Mouse (Mus musculus): ENCODE measurements at regions not wholly inside any gene's neighbourhood (a gene's known extent, or its start where the extent isn't known, plus 50 kb on each side); places are given as distances from the start of the nearest gene placed in this dataset.

- no peak for DNase-seq (ENCODE audit: low spot score)
Observed at GRCm38 (mm10) chr5:103374162-103374561, 50.8 kb upstream of the Ptpn13 start.

GRCm38 (mm10) chr5:103373089-103373488, 51.9 kb upstream of the Ptpn13 start:
- DNase-seq (ENCODE audit: low spot score): no peak

DNA sequence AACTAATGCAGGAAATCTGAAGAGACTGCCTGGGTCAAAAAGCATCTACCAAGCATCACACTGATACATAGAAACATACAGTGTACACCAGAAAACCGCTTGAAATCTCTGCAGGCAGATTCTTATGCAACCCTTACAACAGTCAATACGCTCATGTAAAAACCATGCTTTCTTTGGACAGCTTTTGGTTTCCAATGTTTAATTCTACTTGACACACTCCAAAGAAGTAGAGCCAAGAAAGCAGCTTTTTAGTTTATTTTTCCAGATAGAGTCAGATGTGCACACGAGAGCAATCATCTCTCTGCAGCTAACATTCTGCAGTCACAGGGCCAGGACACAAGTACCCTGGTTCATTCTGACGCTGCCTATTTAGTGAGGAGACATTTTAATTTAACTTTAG, 54.5 kb upstream of the Ptpn13 start:
- no peak for DNase-seq (ENCODE audit: low spot score)

GRCm38 (mm10) chr5:103368993-103369392, 56.0 kb upstream of the Ptpn13 start:
- peak; percentile 53 for DNase-seq (ENCODE audit: low spot score)

- no peak for DNase-seq (ENCODE audit: low spot score)
Observed at GRCm38 (mm10) chr5:103367201-103367671, 57.8 kb upstream of the Ptpn13 start.

GRCm38 (mm10) chr5:103365700-103366448, 59.1 kb upstream of the Ptpn13 start:
- DNase-seq (ENCODE audit: low spot score): no peak

- DNase-seq (ENCODE audit: low spot score): no peak
Observed at GRCm38 (mm10) chr5:103364791-103365699, 59.9 kb upstream of the Ptpn13 start.

DNA sequence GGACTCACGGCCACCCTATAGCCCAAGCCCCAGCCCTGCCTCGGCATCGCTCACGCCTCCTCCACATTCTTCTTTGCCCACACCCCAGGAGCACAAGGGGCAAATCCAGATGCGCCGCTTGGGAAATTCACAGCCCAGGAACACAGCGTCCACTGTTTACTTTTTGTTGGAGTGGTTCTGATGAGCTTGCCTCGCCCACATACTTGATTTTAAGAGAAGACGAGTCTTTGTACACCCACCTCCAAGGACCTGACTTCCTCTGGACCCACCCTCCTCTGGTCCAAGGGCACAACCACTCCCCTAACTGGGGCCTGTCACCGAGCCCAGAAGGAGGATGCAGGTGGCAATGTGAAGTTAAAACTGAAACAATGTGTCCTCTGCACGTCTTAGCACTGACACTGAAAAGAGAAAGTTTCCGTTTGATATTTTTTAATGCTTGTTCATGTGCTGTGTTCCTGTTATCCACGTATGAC, 64.2 kb upstream of the Ptpn13 start:
- DNase-seq (ENCODE audit: low spot score): peak; percentile 43

- DNase-seq (ENCODE audit: low spot score): no peak
Observed at GRCm38 (mm10) chr5:103360360-103360759, 64.6 kb upstream of the Ptpn13 start.

DNA sequence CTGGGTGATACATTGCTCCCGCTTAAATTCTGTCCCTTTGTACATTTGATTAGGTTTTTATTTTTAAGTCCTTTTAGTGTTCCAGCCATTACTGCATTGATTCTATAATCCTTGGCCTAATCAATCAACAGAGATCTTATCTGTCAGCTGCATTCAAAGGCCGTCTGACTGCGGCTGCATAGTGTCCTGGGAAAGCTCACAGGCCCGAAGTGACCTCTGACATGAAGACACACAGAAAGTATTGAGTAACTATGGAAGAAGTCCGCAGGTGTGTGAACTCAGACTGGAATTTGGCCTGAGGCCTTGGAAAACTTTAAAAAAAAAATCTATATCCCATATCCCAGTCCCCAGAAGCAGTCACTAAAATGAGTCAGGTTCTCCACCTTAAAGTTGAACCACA, 67.4 kb upstream of the Ptpn13 start:
- no peak for DNase-seq (ENCODE audit: low spot score)

- DNase-seq (ENCODE audit: low spot score): peak; percentile 58
Observed at GRCm38 (mm10) chr5:103356500-103356899, 68.5 kb upstream of the Ptpn13 start.

DNA sequence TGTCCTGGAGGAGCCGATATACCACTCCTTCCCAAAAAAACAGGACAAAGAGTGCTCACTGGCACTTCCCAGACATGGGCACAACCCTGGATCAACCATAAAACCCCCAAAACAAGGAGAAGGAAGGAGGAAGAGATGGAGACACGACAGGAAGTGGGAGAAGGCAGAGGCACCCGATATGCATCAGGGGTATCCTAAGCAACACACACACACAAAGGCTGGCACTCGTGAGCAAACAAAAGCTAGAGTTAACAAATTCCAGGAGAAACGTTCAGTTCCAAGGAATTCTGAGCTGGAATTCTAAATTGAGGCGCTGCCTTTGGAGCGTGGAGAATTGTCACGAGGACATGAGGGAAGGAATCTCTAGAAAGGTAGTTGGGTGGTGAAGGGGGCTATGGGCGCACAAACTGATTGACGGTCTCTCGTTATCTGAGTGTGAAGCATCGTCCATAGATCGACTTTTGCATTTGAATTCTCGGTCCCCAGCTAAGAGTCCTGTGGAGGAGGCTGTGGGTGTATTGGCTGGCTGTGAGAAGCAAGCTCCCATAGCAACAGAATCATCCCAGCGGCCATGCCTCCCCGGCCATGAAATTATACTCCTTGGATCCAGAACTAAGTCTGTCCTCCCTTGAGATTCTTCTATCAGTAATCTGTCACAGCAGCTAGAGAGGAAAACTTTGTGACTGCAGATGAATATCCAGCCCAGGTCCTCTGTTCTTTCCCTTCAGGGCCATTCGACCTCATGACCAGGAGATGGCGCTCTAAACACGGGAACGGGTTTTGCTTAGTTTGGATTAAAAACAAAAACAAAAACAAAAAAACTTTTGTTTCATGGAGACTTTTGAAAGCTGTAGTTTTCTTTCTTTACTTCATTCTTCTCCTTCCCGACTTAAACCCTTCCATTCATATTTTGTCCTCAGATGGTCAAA, 69.4 kb upstream of the Ptpn13 start:
- DNase-seq (ENCODE audit: low spot score): peak; percentile 64

DNA sequence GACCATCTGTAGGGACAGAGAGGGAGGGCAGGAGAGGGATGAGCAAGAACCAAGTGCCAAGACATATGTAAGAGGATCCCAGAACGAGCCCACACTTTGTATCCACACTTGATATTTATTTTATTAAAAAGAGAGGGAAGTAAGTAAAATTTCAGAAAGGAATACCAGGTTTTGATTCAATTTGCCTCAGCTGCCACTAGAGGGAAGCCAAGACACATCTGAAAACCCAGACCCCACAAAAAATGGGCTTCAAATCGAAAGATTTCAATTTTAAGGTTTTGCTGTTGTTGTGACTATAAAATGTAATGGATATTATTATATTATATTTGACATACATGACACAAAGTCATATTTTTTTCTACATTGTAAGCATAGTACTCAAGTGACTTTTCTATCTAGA, 81.1 kb upstream of the Ptpn13 start:
- no peak for DNase-seq (ENCODE audit: low spot score)

DNA sequence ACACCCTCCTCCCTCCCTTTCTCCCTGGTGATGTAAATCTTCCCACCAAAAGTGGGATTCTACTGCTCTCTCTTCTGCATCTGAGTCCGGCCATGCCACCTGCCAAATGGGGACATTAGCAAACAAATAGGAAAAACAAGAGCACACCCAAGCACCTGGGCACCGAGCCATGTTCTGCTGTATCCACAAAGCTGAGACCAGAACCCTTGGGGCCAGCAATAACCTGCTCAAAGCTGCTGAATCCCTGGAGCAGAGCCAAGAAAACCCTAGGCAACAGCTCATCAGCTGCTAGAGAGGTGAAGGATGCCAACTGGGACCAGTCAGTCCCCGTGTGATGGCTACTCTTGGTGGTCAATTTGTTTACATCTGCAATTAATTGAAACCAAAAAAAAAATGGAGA, 83.5 kb upstream of the Ptpn13 start:
- DNase-seq (ENCODE audit: low spot score): peak; percentile 62

DNA sequence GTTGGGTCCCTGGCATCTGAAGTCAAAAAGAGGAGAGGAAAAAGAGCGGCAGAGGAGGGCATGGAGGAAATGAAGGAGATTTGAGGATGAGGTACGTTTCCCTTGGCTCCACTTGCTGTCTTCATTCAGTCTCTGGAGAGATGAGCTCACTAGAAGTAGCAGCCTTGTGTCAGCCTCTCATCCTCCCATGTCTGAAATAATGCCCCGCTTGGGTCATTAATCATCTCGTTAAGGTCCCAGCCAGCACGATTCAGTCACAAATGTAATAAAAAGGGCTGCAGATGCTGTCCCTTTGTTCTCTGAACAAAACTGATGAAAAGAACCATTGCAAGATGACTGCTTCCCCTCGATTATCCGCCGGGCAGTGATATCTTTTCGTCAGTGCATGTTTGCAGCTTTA, 84.4 kb upstream of the Ptpn13 start:
- no peak for DNase-seq (ENCODE audit: low spot score)

- DNase-seq (ENCODE audit: low spot score): no peak
Observed at GRCm38 (mm10) chr5:103336689-103337490, 88.1 kb upstream of the Ptpn13 start.

DNA sequence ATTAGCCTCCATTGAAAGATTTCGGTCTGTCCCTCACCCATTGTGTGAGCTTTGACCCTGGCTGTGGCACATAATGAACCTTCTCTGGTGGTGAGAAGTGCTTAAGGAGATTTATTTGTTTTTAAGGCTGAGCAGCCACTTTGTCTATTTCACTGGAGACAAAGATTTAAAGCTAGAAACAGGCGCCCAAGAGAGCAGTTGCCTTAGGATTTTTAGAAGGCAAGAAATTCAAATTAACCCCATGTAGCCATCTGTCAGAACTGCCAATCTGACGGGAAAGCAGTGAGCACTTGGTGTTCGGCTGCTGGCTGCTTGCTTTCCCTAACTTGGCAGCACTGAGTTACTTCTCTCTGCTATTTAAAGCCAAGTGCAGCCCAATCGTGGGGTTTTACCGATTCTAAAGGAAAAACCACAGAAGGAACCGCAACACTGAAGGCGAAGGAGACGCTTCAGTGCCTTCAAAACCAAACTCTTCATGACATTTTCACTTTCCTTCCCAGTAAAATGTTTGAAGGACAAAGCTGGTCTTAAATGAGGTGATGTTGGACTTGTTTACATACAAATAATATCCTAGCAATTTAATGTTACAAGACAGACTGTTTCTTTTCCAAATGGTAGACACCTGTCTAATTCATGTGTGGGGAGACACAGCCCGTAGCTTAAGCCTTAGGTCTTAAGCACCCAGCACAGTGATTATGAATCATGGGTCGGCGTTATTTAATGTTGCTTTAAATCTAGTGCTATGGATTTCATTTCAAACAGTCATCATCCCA, 88.9 kb upstream of the Ptpn13 start:
- DNase-seq (ENCODE audit: low spot score): no peak

DNA sequence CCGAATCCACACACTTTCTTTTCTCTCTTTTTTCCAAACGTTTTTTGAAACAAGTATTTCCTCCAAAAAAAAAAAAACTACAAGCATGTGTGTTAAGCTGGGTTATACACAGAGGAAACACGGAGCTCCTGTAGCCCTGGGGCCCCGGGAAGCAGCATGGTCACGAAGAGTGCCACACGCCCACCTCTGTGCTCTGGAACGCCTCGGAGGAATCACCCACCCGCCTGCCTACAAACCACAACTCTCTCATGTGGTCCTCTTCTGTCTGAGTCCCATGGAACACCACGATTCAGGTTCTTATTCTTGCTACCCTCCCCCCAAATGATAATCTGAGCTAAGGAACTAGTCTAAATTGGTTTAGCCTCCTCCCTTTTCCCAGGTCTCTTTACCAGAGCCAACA, 98.6 kb upstream of the Ptpn13 start:
- no peak for DNase-seq (ENCODE audit: low spot score)

DNA sequence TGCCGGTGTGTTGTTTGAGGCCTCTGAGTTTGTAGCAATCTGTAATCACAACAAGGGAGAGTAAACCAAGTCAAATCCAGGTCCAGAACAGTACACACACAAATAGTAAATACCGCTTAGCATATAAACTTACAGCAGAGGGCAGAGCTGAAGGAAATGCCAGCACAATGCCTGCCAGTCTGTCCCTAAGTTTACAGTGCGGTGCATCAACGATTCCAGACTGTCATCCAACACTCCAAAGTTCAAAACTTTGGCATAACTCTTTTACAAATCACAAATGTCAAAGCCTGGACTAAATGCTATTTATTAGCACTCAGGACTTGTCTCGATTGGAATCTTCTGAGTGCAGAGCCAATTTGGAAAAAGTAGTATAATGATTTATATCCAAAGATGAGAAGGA, 104.7 kb upstream of the Ptpn13 start:
- no peak for DNase-seq (ENCODE audit: low spot score)

GRCm38 (mm10) chr5:103309806-103310525, 98.8 kb upstream of the Mapk10 start:
- DNase-seq (ENCODE audit: low spot score): no peak

Data from testis, postnatal 10 days (tissue).